Mouse (Mus musculus) forebrain, embryonic 13.5 days (tissue): ENCODE measurements around the gene Nat9. TPM values are rescaled to one million over a fixed set of nuclear protein-coding genes. Genes with fewer than 3 reads are reported as not detected.

Experiments
- ATAC-seq: fragments of 200-750 bp; cut with Nextera tagmentation; 2 replicates; pipeline ENCODE4 v1.8.0; 2017
- H3K27ac ChIP-seq: fragments of 300-500 bp; sonication (generic); 2 replicates; pipeline ENCODE4 v1.5.1; 2015; ENCODE audit warnings: inconsistent platforms, mild to moderate bottlenecking, moderate library complexity
- H3K27me3 ChIP-seq: fragments of 300-500 bp; sonication (generic); 2 replicates; pipeline ENCODE4 v1.6.1; 2015; ENCODE audit warnings: mild to moderate bottlenecking, inconsistent platforms
- H3K36me3 ChIP-seq: fragments of 300-500 bp; sonication (generic); 2 replicates; pipeline ENCODE4 v1.6.1; 2015; ENCODE audit warnings: mild to moderate bottlenecking, inconsistent platforms; ENCODE audit not compliant: poor library complexity, severe bottlenecking
- H3K4me1 ChIP-seq: fragments of 300-500 bp; sonication (generic); 2 replicates; pipeline ENCODE4 v1.6.1; 2015; ENCODE audit warnings: inconsistent platforms
- H3K4me2 ChIP-seq: fragments of 300-500 bp; sonication (generic); 2 replicates; pipeline ENCODE4 v1.6.1; 2015; ENCODE audit warnings: inconsistent platforms, mild to moderate bottlenecking, moderate library complexity
- H3K4me3 ChIP-seq: fragments of 300-500 bp; sonication (generic); 2 replicates; pipeline ENCODE4 v1.5.1; 2015; ENCODE audit warnings: mild to moderate bottlenecking, inconsistent platforms
- H3K9ac ChIP-seq: fragments of 300-500 bp; sonication (generic); 2 replicates; pipeline ENCODE4 v1.6.1; 2015; ENCODE audit warnings: mild to moderate bottlenecking, inconsistent platforms
- H3K9me3 ChIP-seq: fragments of 300-500 bp; sonication (generic); replicated peaks from 2 replicates; pipeline ENCODE4 v1.6.1; 2016; ENCODE audit warnings: inconsistent platforms
- WGBS: fragments of 180-500 bp; shearing (Covaris S2); methylation state at CpG from one replicate; pipeline ENCODE4 v1.1.7; 2015; 5-methylcytosine and 5-hydroxymethylcytosine counted together
- polyA plus RNA-seq: library from polyadenylated mRNA; unstranded; fragments of >200 nt; fragmentation: Nextera tagmentation; extraction: Ambion mirVana; gene quantifications from 2 replicates; pipeline ENCODE4 v1.2.1, GENCODE M21; 2015

Nat9 gene
- polyA plus RNA-seq, 1 experiment from 2014 or later: 18.2 TPM

DNA sequence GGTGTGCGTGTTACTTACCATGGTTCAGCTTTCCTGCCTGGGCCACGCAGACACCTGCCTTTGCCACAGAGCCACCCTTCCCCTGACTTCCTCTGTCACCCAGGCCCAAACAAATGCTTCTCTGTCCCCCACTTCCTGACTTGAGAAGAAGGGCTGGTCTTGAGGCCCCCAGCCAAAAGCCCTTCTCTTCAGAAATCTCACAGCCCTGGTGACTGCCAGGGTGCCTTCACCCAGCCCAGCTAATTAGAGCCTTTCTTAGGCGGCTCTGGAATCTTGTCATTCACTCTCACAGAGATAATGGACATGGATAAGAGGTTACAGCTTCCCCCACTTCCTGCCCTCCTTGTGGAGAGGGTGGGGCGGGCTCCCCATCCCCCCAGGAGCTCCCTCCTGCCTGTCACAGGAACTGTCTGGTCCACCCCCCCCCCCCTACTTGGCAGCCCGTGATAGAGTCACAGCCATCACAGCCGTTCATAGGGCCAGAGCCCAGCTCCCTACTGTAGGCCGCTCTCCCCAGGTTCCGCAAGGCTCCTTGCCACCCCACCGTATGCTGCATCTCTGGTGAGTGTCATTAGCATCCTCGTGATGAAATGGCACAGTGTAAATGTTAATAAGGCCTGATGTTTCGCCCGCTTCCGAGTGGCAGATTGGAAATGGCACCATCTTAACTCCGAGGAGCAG is 39.3 kb upstream of the Nat9 start:
- Histone ChIP-seq H3K4me1 (peaks cover 91% of the 10 kb centered on the region), H3K36me3 (no peaks in the 10 kb centered on the region), H3K27me3 (no peaks in the 10 kb centered on the region), H3K4me3 (no peak overlapping the region), H3K9me3 (no peaks in the 10 kb centered on the region), H3K27ac (peak overlapping the region; percentile 65), H3K9ac (no peak overlapping the region), H3K4me2 (peak overlapping the region; percentile 0; the same call in 1 of the 2 replicates)
- WGBS: 15% methylated on average over 14 of the region's 14 CpGs
- ATAC-seq: peak; percentile 78

DNA sequence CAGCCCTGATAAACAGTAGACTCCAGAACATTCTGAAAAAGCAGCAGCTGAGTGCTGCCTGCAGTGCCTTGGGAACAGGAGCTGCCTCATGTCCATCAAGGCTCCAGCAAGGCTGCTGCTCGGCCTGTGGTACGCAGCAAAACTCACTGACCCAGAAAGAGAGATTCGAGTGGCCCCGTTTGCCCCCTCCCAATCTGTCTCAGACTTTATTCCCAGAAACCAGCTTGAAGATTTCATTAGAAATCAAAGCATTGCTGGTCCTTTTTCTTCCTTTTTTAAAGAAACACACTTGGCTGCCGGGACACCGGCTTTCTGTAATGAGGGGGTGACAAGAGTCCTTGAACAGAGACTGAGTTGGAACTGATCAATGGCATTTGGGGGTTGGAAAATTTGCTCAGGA is 37.6 kb upstream of the Nat9 start:
- no peaks in the 10 kb centered on the region for H3K27me3 ChIP-seq
- no peak for ATAC-seq
- 32% methylated on average over 6 of the region's 6 CpGs for WGBS
- no peak overlapping the region for H3K4me2 ChIP-seq
- peaks cover 84% of the 10 kb centered on the region for H3K4me1 ChIP-seq
- no peaks in the 10 kb centered on the region for H3K9me3 ChIP-seq
- no peak overlapping the region for H3K9ac ChIP-seq
- H3K4me3 ChIP-seq: no peak overlapping the region
- H3K36me3 ChIP-seq: no peaks in the 10 kb centered on the region
- H3K27ac ChIP-seq: peak overlapping the region; percentile 37; the same call in 1 of the 2 replicates

DNA sequence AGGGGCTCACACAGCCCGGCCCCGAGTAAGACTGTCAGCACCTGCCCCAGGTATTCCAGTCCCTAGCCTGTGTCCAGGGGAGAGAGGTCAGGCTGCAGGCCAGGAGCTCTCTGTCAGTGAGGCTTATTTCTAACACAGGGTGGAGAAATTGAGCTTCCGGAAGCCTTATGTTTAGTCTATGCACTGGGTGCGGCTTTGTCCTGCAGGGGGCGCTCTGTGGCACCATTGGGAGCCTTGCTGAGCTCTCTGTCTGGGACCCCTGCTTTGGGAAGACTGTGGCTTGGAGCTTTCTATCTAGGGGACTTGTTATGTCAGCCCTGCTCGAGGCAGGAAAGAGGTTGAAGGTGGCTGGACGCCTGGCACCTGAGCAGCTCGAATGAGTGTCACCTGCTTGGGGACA is 37.2 kb upstream of the Nat9 start:
- Histone ChIP-seq H3K27ac (peak overlapping the region; percentile 37; the same call in 1 of the 2 replicates), H3K4me1 (peaks cover 83% of the 10 kb centered on the region)

DNA sequence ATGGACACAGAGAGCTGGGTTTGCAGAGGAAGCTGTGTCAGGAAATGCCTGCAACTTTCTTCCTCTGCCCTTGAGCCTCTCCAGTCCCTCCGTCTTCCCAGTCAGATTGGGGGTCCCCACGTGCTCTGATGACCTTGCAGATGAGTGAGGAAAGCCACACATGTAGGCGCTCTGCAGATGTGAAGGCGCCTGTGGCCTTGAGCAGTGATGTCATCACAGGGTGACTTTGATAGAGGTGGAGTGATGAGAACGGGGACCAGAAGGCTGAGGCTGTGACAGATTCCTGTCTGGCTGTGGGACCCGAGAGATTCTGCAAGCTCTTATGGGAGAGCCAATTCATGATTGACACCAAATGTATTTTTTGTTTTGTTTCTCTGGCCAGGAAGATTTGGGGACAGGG is 36.2 kb upstream of the Nat9 start:
- Histone ChIP-seq H3K4me3 (no peak overlapping the region), H3K4me1 (peaks cover 73% of the 10 kb centered on the region), H3K9me3 (no peaks in the 10 kb centered on the region), H3K36me3 (no peaks in the 10 kb centered on the region), H3K27ac (no peak overlapping the region), H3K4me2 (no peak overlapping the region), H3K9ac (no peak overlapping the region), H3K27me3 (no peaks in the 10 kb centered on the region)
- no peak for ATAC-seq
- 83% methylated on average over 6 of the region's 6 CpGs for WGBS

More for the DNA sequence above, 37.2 kb upstream of the Nat9 start:
- ATAC-seq: peak; percentile 46
- H3K9ac ChIP-seq: no peak overlapping the region
- no peaks in the 10 kb centered on the region for H3K27me3 ChIP-seq
- H3K4me3 ChIP-seq: no peak overlapping the region
- WGBS: 34% methylated on average over 8 of the region's 8 CpGs
- H3K36me3 ChIP-seq: no peaks in the 10 kb centered on the region
- no peaks in the 10 kb centered on the region for H3K9me3 ChIP-seq
- H3K4me2 ChIP-seq: no peak overlapping the region

DNA sequence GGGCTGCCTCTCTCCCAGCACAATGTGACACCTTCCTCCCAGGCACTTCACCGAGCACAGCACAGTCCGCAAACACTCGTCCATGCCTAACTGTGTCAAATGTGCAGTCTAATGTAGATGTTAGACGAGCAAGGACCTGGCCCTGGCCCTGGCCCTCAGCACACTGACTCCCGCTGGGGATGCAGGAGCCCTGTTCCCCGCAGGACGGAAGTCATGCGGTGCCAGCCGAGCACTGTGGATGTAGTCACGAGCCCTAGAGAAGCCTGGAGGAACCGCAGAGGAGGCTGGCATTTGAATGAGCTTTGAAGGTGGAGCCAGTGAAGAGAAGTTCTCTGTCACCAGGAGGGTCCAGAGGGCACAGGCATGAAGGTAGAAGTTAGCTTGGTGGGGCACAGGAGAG is 35.8 kb upstream of the Nat9 start:
- Histone ChIP-seq H3K4me1 (peaks cover 69% of the 10 kb centered on the region), H3K27me3 (no peaks in the 10 kb centered on the region), H3K9ac (no peak overlapping the region)

DNA sequence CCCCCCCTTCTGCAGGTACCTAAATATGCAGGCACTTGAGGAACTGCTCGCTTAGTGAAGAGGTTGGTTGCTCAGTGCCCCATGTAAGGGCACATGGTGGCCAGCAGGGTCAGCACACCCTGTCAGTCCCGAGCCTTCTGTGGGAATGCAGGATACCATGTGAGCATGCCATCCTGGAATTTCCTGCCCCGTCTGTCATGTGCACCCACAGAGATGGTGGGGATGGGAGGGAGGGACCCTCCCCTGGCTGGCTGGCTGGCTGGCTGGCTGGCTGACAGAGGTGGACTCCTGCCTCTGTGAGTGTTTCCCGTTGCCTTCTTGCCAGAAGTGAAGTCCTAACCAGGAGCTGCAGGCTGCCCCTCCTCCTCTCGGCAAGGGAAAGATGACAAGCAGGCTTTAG is 34.9 kb upstream of the Nat9 start:
- Histone ChIP-seq H3K36me3 (no peaks in the 10 kb centered on the region), H3K27ac (no peak overlapping the region; the same call in 1 of the 2 replicates), H3K4me3 (no peak overlapping the region), H3K9ac (peak overlapping the region; percentile 31; the same call in 1 of the 2 replicates), H3K27me3 (no peaks in the 10 kb centered on the region), H3K9me3 (no peaks in the 10 kb centered on the region), H3K4me1 (peaks cover 65% of the 10 kb centered on the region), H3K4me2 (no peak overlapping the region)
- WGBS: 47% methylated on average over 5 of the region's 5 CpGs
- ATAC-seq: no peak

More for the DNA sequence above, 35.8 kb upstream of the Nat9 start:
- H3K4me2 ChIP-seq: no peak overlapping the region
- H3K9me3 ChIP-seq: no peaks in the 10 kb centered on the region
- no peak overlapping the region for H3K27ac ChIP-seq
- no peak for ATAC-seq
- H3K36me3 ChIP-seq: no peaks in the 10 kb centered on the region
- no peak overlapping the region for H3K4me3 ChIP-seq
- WGBS: 68% methylated on average over 11 of the region's 11 CpGs

DNA sequence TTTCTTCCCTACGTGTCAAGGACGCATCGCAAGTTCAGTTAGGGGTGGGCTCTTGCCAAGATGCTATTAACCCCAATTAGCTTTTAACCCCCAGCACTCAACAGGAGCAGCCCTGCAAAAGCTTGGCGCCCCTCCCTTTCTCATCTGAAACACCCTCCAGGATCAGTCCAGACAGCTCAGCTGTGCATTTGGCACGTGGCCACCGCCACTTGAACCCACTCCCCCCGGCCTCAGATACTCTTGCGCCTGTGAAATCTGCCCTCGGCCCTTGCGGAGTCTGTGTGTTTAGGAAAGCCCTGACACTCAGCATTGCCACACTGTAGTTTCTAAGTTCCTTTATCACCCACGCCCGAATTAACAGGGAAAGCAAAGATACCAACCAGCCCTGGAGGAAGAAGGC is 34.4 kb upstream of the Nat9 start:
- Histone ChIP-seq H3K4me2 (no peak overlapping the region), H3K9ac (no peak overlapping the region), H3K4me1 (peaks cover 65% of the 10 kb centered on the region), H3K27me3 (no peaks in the 10 kb centered on the region), H3K4me3 (no peak overlapping the region), H3K36me3 (no peaks in the 10 kb centered on the region), H3K27ac (no peak overlapping the region), H3K9me3 (no peaks in the 10 kb centered on the region)
- ATAC-seq: no peak
- 38% methylated on average over 12 of the region's 12 CpGs for WGBS

DNA sequence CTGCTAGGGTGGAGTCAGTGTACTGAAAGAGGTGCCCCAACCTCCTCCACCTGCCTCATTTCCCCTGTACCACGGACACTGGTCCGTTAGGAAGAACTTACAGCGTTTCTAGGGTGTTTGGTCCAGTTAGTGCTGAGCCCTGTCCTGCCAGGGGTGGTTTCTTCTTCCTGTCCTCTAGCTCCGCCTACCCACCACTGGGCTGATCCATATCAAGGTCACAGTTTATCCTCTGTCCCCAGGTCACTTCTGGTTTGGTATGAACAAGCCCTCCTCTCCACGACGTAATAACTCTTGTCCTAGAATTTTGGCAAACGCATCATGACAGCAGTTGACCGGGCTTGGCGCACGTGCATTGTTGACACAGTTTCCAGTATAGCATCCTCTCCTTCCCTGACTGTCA is 32.0 kb upstream of the Nat9 start:
- WGBS: 93% methylated on average over 10 of the region's 10 CpGs
- no peak overlapping the region for H3K4me2 ChIP-seq
- no peak overlapping the region for H3K27ac ChIP-seq
- no peak overlapping the region for H3K4me3 ChIP-seq
- H3K9me3 ChIP-seq: no peaks in the 10 kb centered on the region
- H3K9ac ChIP-seq: no peak overlapping the region
- H3K36me3 ChIP-seq: no peaks in the 10 kb centered on the region
- H3K27me3 ChIP-seq: no peaks in the 10 kb centered on the region
- peaks cover 41% of the 10 kb centered on the region for H3K4me1 ChIP-seq
- ATAC-seq: no peak

DNA sequence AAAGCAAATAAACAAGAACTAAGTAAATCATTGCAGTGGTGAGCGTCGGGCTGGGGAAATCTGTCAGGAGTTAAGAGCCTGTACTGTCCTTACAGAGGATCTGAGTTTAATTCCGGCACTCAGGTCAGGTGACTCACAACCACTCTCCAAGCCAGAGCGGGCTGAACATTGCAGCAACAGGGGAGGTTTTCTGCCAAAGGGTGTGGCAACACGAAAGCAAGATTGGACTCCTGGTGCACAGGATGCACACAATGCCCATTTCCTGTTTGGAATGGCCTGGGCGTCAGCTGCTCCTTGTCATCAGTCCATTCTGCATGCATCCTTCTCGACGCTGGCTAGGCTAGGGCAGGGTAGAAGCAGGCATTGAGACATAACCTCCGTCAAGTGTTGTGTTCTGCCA is 31.6 kb upstream of the Nat9 start:
- H3K9ac ChIP-seq: no peak overlapping the region
- H3K4me3 ChIP-seq: no peak overlapping the region
- WGBS: 83% methylated on average over 9 of the region's 9 CpGs
- H3K27me3 ChIP-seq: no peaks in the 10 kb centered on the region
- peaks cover 37% of the 10 kb centered on the region for H3K4me1 ChIP-seq
- H3K4me2 ChIP-seq: no peak overlapping the region
- no peak overlapping the region for H3K27ac ChIP-seq
- no peaks in the 10 kb centered on the region for H3K9me3 ChIP-seq
- H3K36me3 ChIP-seq: no peaks in the 10 kb centered on the region
- ATAC-seq: no peak

DNA sequence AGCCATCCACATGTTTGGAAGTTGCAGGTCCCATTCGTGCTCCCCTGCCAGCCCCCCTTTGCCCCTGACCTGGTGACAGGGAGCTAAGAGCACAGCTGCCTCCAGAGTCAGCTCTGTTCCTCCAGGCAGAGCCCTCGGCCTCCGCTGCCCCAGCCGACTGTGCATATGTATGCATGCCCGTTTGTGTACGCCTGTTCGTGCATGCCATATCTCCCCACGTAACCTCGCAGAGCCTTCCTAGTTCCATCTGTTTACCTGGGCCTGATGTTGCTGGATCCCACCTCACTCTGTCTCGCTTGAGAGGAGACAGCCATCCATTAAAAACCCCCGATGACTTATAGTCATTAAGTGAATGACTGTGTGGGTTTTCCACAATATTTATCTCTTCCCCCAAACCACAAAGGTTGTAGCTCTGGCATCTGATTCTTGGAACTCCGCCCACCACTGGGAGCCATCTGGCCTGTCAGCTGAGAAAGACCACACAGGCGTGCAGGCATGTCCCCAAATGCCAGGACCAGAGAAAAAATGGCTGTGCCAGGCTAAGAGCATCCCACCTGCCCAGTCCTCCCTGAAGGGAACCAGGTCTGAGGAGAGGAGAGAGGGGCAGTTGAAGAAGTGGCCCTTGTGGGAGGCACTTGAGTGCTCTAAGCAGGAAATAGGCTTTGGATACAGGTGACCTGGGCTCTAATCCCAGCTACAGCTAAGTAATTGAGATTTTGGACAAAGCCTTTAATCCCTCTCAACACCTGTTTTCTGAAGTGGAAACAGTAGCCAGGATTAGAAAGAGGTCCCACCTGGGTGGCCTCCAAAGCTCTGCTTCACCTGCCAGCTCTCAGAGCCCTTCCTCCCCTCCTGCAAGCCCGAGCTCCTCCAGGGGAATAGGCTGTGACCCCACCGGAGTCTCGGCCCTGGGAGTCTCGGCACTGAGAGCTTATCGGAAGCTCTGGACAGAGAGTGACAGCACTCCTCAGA is 30.1 kb upstream of the Nat9 start:
- WGBS: 56% methylated on average over 18 of the region's 18 CpGs
- no peaks in the 10 kb centered on the region for H3K9me3 ChIP-seq
- H3K27ac ChIP-seq: no peak overlapping the region
- H3K9ac ChIP-seq: peak overlapping the region; percentile 22; the same call in 1 of the 2 replicates
- no peaks in the 10 kb centered on the region for H3K36me3 ChIP-seq
- no peak overlapping the region for H3K4me2 ChIP-seq
- H3K4me3 ChIP-seq: no peak overlapping the region
- ATAC-seq: no peak
- H3K27me3 ChIP-seq: no peaks in the 10 kb centered on the region
- H3K4me1 ChIP-seq: peaks cover 30% of the 10 kb centered on the region

DNA sequence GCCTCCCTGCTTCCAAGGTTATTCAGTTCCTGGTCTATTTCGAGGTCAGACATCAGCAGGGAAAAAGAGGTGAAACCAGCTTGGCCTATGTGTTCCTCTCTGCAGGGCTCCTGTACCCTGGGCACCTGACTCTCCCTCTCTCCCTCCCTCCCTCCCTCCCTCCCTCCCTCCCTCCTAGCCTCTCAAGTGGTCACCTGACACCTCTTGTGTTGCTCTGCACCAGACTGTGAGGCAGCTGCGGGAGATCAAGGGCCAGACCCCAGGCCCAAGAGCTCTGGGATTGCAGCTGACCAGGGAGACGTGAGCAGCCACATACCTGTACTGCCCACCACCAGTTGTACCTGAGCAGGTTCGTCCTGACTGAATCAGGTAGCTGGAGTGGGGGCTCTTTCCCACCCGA is 27.5 kb upstream of the Nat9 start:
- no peaks in the 10 kb centered on the region for H3K36me3 ChIP-seq
- H3K4me2 ChIP-seq: no peak overlapping the region
- H3K27me3 ChIP-seq: no peaks in the 10 kb centered on the region
- ATAC-seq: no peak
- H3K4me3 ChIP-seq: no peak overlapping the region
- no peaks in the 10 kb centered on the region for H3K9me3 ChIP-seq
- WGBS: 44% methylated on average over 5 of the region's 5 CpGs
- H3K9ac ChIP-seq: no peak overlapping the region
- peaks cover 14% of the 10 kb centered on the region for H3K4me1 ChIP-seq
- H3K27ac ChIP-seq: no peak overlapping the region

DNA sequence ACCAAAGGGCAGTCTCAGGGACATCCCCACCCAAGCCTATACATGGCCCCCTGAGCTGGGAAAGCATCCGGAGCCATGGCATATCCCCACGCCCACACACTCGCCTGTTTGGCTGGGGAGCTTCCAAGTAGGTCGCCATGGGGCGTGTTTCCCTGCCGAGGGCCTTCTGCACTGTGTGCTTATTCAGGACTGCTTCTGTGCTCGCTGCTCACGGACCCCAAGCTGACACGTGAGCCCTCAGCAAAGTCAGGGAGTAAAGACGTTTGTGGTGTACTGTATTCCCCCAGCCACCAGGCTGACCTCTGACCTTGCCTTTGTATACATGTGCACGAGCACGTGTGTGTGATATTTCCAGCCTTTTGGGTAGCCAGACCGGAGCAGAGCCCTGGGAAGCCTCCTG is 24.5 kb upstream of the Nat9 start:
- 60% methylated on average over 13 of the region's 13 CpGs for WGBS
- H3K4me2 ChIP-seq: no peak overlapping the region
- no peaks in the 10 kb centered on the region for H3K9me3 ChIP-seq
- H3K27ac ChIP-seq: no peak overlapping the region
- no peaks in the 10 kb centered on the region for H3K27me3 ChIP-seq
- peaks cover 12% of the 10 kb centered on the region for H3K4me1 ChIP-seq
- no peak overlapping the region for H3K4me3 ChIP-seq
- H3K36me3 ChIP-seq: peaks cover 21% of the 10 kb centered on the region
- no peak for ATAC-seq
- no peak overlapping the region for H3K9ac ChIP-seq
